Mouse (Mus musculus) neural tube, embryonic 14.5 days (tissue): ENCODE measurements around the gene Arl15. TPM values are rescaled to one million over a fixed set of nuclear protein-coding genes. Genes with fewer than 3 reads are reported as not detected.
"Not testable (repeated sequence)": the region's sequence is repeated elsewhere in the genome, so short reads cannot be mapped to it uniquely, and the experiment has no call there.

Source experiments
- ATAC-seq: fragments of 200-750 bp; cut with Nextera tagmentation; 2 replicates; pipeline ENCODE4 v1.8.0; 2017; ENCODE audit warnings: low read depth, mild to moderate bottlenecking, moderate TSS enrichment, moderate library complexity
- H3K27ac ChIP-seq: fragments of 300-500 bp; sonication (generic); 2 replicates; pipeline ENCODE4 v1.5.1; 2014; ENCODE audit warnings: low read depth, mild to moderate bottlenecking, control low read depth, low read length, moderate library complexity, mixed read lengths
- H3K27me3 ChIP-seq: fragments of 300-500 bp; sonication (generic); 2 replicates; pipeline ENCODE4 v1.6.1; 2014; ENCODE audit warnings: low read length; ENCODE audit not compliant: control insufficient read depth, insufficient read depth
- H3K36me3 ChIP-seq: fragments of 300-500 bp; sonication (generic); 2 replicates; pipeline ENCODE4 v1.6.1; 2014; ENCODE audit warnings: low read length, mixed read lengths; ENCODE audit not compliant: control insufficient read depth, insufficient read depth
- H3K4me1 ChIP-seq: fragments of 300-500 bp; sonication (generic); 2 replicates; pipeline ENCODE4 v1.6.1; 2014; ENCODE audit warnings: low read length; ENCODE audit not compliant: control insufficient read depth, insufficient read depth
- H3K4me2 ChIP-seq: fragments of 300-500 bp; sonication (generic); 2 replicates; pipeline ENCODE4 v1.6.1; 2014; ENCODE audit warnings: mild to moderate bottlenecking, low read depth, low read length, control low read depth
- H3K4me3 ChIP-seq: fragments of 300-500 bp; sonication (generic); 2 replicates; pipeline ENCODE4 v1.5.1; 2014; ENCODE audit warnings: low read depth, low read length, control low read depth, mixed read lengths
- H3K9ac ChIP-seq: fragments of 300-500 bp; sonication (generic); replicated peaks from 2 replicates; pipeline ENCODE4 v1.6.1; 2014; ENCODE audit warnings: low read depth, mild to moderate bottlenecking, control low read depth, low read length, mixed read lengths
- H3K9me3 ChIP-seq: fragments of 300-500 bp; sonication (generic); 2 replicates; pipeline ENCODE4 v1.6.1; 2016; ENCODE audit warnings: low read length; ENCODE audit not compliant: control insufficient read depth
- WGBS: fragments of 180-500 bp; shearing (Covaris S2); extraction: QIAGEN DNeasy Blood & Tissue Kit; methylation state at CpG from one replicate; pipeline ENCODE4 v1.1.7; 2014; 5-methylcytosine and 5-hydroxymethylcytosine counted together
- polyA plus RNA-seq: library from polyadenylated mRNA; unstranded; fragments of >200 nt; fragmentation: Nextera tagmentation; extraction: Ambion mirVana; gene quantifications from 2 replicates; pipeline ENCODE4 v1.2.1, GENCODE M21; 2014

Gene Arl15
- polyA plus RNA-seq, 1 experiment from 2014 or later = 26.8 TPM

GRCm38 (mm10) chr13:113769829-113770228 lies 24.5 kb upstream of the Arl15 start:
- ATAC-seq = no peak
- H3K27me3 ChIP-seq = no peaks in the 10 kb centered on the region
- no peaks in the 10 kb centered on the region for H3K36me3 ChIP-seq
- H3K9me3 ChIP-seq = no peaks in the 10 kb centered on the region
- H3K4me1 ChIP-seq = no peaks in the 10 kb centered on the region
- no peak overlapping the region for H3K27ac ChIP-seq
- no peak overlapping the region for H3K4me3 ChIP-seq
- H3K9ac ChIP-seq = no peak overlapping the region
- WGBS = 93% methylated on average over 3 of the region's 3 CpGs
- no peak overlapping the region for H3K4me2 ChIP-seq

- Histone ChIP-seq H3K9me3 (no peaks in the 10 kb centered on the region), H3K9ac (no peak overlapping the region), H3K27me3 (no peaks in the 10 kb centered on the region), H3K4me2 (no peak overlapping the region), H3K36me3 (no peaks in the 10 kb centered on the region), H3K4me3 (no peak overlapping the region), H3K27ac (no peak overlapping the region), H3K4me1 (no peaks in the 10 kb centered on the region)
- 95% methylated on average over 5 of the region's 5 CpGs for WGBS
- no peak for ATAC-seq
Observed at GRCm38 (mm10) chr13:113770340-113770739, 24.0 kb upstream of the Arl15 start.

- WGBS = 27% methylated on average over 1 of the region's 1 CpGs
- Histone ChIP-seq H3K36me3 (no peaks in the 10 kb centered on the region), H3K4me2 (no peak overlapping the region), H3K27ac (no peak overlapping the region), H3K4me1 (no peaks in the 10 kb centered on the region), H3K9me3 (no peaks in the 10 kb centered on the region), H3K4me3 (no peak overlapping the region), H3K27me3 (no peaks in the 10 kb centered on the region), H3K9ac (no peak overlapping the region)
- ATAC-seq = no peak
Observed at GRCm38 (mm10) chr13:113771340-113771739, 23.0 kb upstream of the Arl15 start.

GRCm38 (mm10) chr13:113774799-113775198 lies 19.5 kb upstream of the Arl15 start:
- Histone ChIP-seq H3K4me2 (no peak overlapping the region), H3K27ac (no peak overlapping the region), H3K36me3 (no peaks in the 10 kb centered on the region), H3K4me1 (no peaks in the 10 kb centered on the region), H3K9me3 (no peaks in the 10 kb centered on the region), H3K27me3 (no peaks in the 10 kb centered on the region), H3K4me3 (no peak overlapping the region), H3K9ac (no peak overlapping the region)
- ATAC-seq = no peak
- WGBS = 88% methylated on average over 8 of the region's 8 CpGs

DNA sequence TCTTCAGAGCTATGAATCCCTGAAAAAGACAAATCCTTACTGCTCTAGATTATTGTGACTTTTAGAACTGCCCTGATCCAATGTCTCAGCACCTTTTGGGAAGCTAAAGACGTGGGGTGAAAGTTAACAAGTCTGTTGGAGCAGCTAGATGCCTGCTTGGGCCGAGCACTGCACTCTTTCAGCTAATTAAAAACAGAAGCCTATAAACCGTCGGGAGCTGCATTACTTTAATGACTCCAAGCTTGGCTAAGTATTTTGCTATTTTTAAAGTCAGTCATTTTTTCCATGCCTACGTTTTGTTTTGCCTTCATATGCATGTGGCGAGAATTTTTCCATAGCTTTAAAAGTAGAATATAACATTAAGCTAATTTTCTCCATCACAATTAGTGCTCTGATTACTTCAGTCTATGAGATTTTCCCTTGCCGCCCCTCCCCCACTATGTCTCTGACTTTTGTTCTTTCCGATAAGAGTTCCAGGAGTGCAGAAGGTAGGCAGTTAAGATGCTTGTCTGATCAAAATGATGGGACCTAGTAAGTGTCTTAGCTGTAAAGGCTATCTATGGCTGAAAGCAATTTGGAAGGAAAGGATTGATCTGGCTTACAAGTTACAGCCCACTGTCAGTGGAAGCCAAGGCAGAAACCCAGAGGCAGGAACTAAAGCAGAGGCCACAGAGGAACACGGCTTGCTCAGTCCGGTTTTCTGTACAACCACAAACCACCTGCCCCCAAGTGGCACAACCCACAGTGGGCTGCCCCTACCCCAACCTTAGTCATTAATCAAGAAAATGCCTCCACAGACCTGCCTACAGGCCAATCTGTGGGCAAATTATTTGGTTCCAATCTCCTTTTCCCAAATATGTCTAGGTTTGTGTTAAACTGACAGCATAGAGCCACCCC lies 18.8 kb upstream of the Arl15 start:
- Histone ChIP-seq H3K4me3 (no peak overlapping the region), H3K4me1 (no peaks in the 10 kb centered on the region), H3K27me3 (no peaks in the 10 kb centered on the region), H3K4me2 (no peak overlapping the region), H3K27ac (no peak overlapping the region), H3K9me3 (no peaks in the 10 kb centered on the region), H3K9ac (no peak overlapping the region), H3K36me3 (no peaks in the 10 kb centered on the region)
- no peak for ATAC-seq
- 69% methylated on average over 10 of the region's 10 CpGs for WGBS

- Histone ChIP-seq H3K9ac (no peak overlapping the region), H3K4me2 (no peak overlapping the region), H3K9me3 (no peaks in the 10 kb centered on the region), H3K27ac (no peak overlapping the region), H3K4me1 (no peaks in the 10 kb centered on the region), H3K36me3 (no peaks in the 10 kb centered on the region), H3K4me3 (no peak overlapping the region), H3K27me3 (no peaks in the 10 kb centered on the region)
- WGBS = 48% methylated on average over 5 of the region's 5 CpGs
- ATAC-seq = peak; percentile 60
Observed at GRCm38 (mm10) chr13:113785803-113786202, 8.5 kb upstream of the Arl15 start.

DNA sequence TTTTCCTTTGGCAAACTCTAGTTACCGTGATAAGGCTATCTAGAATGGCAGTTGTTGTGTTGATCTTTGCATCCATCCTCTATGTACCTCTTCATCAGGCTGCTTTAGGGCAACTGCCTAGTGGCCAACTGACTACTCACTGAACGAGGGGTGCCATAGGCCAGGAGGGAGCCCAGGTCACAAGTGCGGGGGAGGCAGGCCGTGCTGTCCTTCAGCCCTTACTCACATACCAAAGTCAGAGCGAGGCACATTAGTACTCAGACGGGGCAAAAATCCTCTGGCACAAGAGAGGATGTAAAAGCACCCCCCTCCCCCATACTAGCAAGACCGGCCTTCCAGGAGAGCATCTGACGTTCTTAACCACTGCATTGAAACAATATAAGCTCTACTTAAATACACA lies 7.2 kb upstream of the Arl15 start:
- H3K27ac ChIP-seq = no peak overlapping the region
- H3K4me2 ChIP-seq = no peak overlapping the region
- H3K4me3 ChIP-seq = no peak overlapping the region
- no peaks in the 10 kb centered on the region for H3K27me3 ChIP-seq
- ATAC-seq = no peak
- WGBS = 77% methylated on average over 8 of the region's 8 CpGs
- H3K4me1 ChIP-seq = no peaks in the 10 kb centered on the region
- H3K36me3 ChIP-seq = no peaks in the 10 kb centered on the region
- no peak overlapping the region for H3K9ac ChIP-seq
- H3K9me3 ChIP-seq = no peaks in the 10 kb centered on the region

DNA sequence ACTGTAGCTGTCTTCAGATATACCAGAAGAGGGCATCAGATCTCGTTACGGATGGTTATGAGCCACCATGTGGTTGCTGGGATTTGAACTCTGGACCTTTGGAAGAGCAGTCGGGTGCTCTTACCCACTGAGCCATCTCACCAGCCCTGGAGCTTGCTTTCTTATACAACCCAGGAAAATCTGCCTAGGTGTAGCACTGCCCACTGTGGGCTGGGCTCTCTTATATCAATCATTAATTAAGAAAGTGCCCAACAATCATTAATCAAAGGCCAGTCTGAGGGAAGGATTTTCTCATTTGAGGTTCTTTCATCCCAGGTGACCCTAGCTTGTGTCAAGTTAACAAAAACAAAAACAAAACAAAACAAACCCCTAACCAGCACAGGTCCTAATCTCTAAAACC lies 4.3 kb upstream of the Arl15 start:
- not testable (repeated sequence) for H3K9ac ChIP-seq, H3K27ac ChIP-seq, H3K4me3 ChIP-seq, H3K27me3 ChIP-seq, H3K9me3 ChIP-seq, H3K4me1 ChIP-seq, ATAC-seq, H3K36me3 ChIP-seq, H3K4me2 ChIP-seq
- WGBS = 100% methylated on average over 1 of the region's 3 CpGs

DNA sequence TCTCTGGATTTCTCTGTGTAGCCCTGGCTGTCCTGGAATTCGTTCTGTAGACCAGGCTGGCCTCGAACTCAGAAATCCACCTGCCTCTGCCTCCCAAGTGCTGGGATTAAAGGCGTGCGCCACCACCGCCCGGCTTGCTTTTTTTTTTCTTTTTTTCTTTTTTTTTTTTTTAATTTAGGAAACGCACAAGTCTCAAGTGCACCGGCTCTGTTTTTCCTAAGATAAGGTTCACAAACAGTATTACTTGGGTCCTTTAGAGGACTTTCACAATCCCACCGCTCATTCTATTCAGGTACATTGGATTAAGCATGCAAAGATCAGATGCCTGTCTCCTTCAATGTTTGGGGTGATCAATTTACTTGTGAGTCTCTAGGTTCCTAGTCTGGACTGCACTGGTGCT lies 668 bp upstream of the Arl15 start:
- WGBS = 84% methylated on average over 9 of the region's 9 CpGs

More for the DNA sequence above, 668 bp upstream of the Arl15 start:
- no peaks in the 10 kb centered on the region for H3K27me3 ChIP-seq
- H3K9ac ChIP-seq = peak overlapping the region; percentile 78
- H3K9me3 ChIP-seq = no peaks in the 10 kb centered on the region
- peaks cover 7% of the 10 kb centered on the region; the same call in 1 of the 2 replicates for H3K4me1 ChIP-seq
- no peaks in the 10 kb centered on the region for H3K36me3 ChIP-seq
- peak overlapping the region; percentile 61 for H3K4me2 ChIP-seq
- peak overlapping the region; percentile 48 for H3K4me3 ChIP-seq
- ATAC-seq = no peak
- H3K27ac ChIP-seq = peak overlapping the region; percentile 88
